Mouse (Mus musculus): ENCODE results near the gene Vmn2r26. TPM values are rescaled to one million over a fixed set of nuclear protein-coding genes. Genes with fewer than 3 reads are reported as not detected.

The Vmn2r26 gene
- not detected for polyA plus RNA-seq (2017; shearing (Covaris generic))

GRCm38 (mm10) chr6:124024268-124024667, at the start of gene Vmn2r26:
Gene Vmn2r26 (plus strand): TSS chr6:124024568.

Other genes with a start within 250 kb of the Vmn2r26 start
- gene Vmn2r24, start 245.7 kb upstream of the Vmn2r26 start, polyA plus RNA-seq (2017; shearing (Covaris generic)) = not detected
- gene Vmn2r25, start 171.1 kb upstream of the Vmn2r26 start, polyA plus RNA-seq (2017; shearing (Covaris generic)) = not detected
- not detected for gene Vmn2r27, start 207.3 kb downstream of the Vmn2r26 start, polyA plus RNA-seq (2017; shearing (Covaris generic))